Mouse (Mus musculus): ENCODE measurements around the gene Saal1. TPM values are rescaled to one million over a fixed set of nuclear protein-coding genes. Genes with fewer than 3 reads are reported as not detected.
"Not testable (repeated sequence)": the region's sequence is repeated elsewhere in the genome, so short reads cannot be mapped to it uniquely, and the experiment has no call there.

Saal1 gene
- 24.3 and 26.1 TPM in 2 replicates for polyA plus RNA-seq (2016; fragmentation: Nextera tagmentation; extraction: Ambion mirVana)

- under 1% methylated on average over 38 of the region's 38 CpGs for WGBS
- peak; percentile 89 for ATAC-seq (ENCODE audit: low FRiP score, low read depth)
- H3K27ac ChIP-seq = peak within 1 kb of the TSS; percentile 43; the same call in 1 of the 2 replicates
These were observed at the start of gene Saal1 for GRCm38 (mm10) chr7:46710390-46710844. Gene Saal1, minus strand, starts transcription at chr7:46710680.

GRCm38 (mm10) chr7:46751490-46751889 lies 41.0 kb upstream of the Saal1 start, which contains the start of gene Saa2:
Gene Saa2, plus strand, starts transcription at chr7:46751790.
- 78% methylated on average over 3 of the region's 3 CpGs for WGBS
- ATAC-seq (ENCODE audit: low FRiP score, low read depth) = no peak
- no peaks in the 10 kb centered on the region for H3K27me3 ChIP-seq (replicated peaks)

More at GRCm38 (mm10) chr7:46710390-46710844, at the start of gene Saal1:
- Histone ChIP-seq H3K4me3 (peak within 1 kb of the TSS; percentile 82), H3K9me3 (no peaks in the 10 kb centered on the region), H3K4me2 (replicated peaks) (peak within 1 kb of the TSS; percentile 55), H3K4me1 (peaks cover 6% of the 10 kb centered on the region; the same call in 1 of the 2 replicates), H3K27me3 (replicated peaks) (no peaks in the 10 kb centered on the region), H3K36me3 (peaks cover 26% of the 10 kb centered on the region), H3K9ac (peak within 1 kb of the TSS; percentile 84)

GRCm38 (mm10) chr7:46748459-46748858 lies 38.0 kb upstream of the Saal1 start:
- no peak for ATAC-seq (ENCODE audit: low FRiP score, low read depth)
- Histone ChIP-seq H3K36me3 (no peaks in the 10 kb centered on the region), H3K4me2 (replicated peaks) (no peak overlapping the region), H3K4me1 (no peaks in the 10 kb centered on the region), H3K27me3 (replicated peaks) (no peaks in the 10 kb centered on the region), H3K9me3 (no peaks in the 10 kb centered on the region), H3K27ac (no peak overlapping the region), H3K9ac (no peak overlapping the region), H3K4me3 (no peak overlapping the region)
- WGBS = 44% methylated on average over 3 of the region's 3 CpGs

More at GRCm38 (mm10) chr7:46751490-46751889, 41.0 kb upstream of the Saal1 start, which contains the start of gene Saa2:
- Histone ChIP-seq H3K36me3 (no peaks in the 10 kb centered on the region), H3K27ac (no peak within 1 kb of the TSS), H3K4me3 (no peak within 1 kb of the TSS), H3K4me2 (replicated peaks) (no peak within 1 kb of the TSS), H3K9me3 (no peaks in the 10 kb centered on the region), H3K9ac (no peak within 1 kb of the TSS), H3K4me1 (no peaks in the 10 kb centered on the region)

- Histone ChIP-seq H3K27me3 (replicated peaks) (no peaks in the 10 kb centered on the region), H3K4me2 (replicated peaks) (no peak overlapping the region), H3K9me3 (no peaks in the 10 kb centered on the region), H3K4me3 (no peak overlapping the region), H3K36me3 (no peaks in the 10 kb centered on the region), H3K27ac (no peak overlapping the region), H3K9ac (no peak overlapping the region), H3K4me1 (no peaks in the 10 kb centered on the region)
- ATAC-seq (ENCODE audit: low FRiP score, low read depth) = no peak
- WGBS = 91% methylated on average over 7 of the region's 7 CpGs
These were observed 35.9 kb upstream of the Saal1 start for GRCm38 (mm10) chr7:46746381-46746780.

GRCm38 (mm10) chr7:46745816-46746215 lies 35.3 kb upstream of the Saal1 start:
- no peak for ATAC-seq (ENCODE audit: low FRiP score, low read depth)
- Histone ChIP-seq H3K4me2 (replicated peaks) (no peak overlapping the region), H3K9ac (no peak overlapping the region), H3K27ac (no peak overlapping the region), H3K36me3 (no peaks in the 10 kb centered on the region), H3K4me3 (no peak overlapping the region), H3K9me3 (no peaks in the 10 kb centered on the region), H3K27me3 (replicated peaks) (no peaks in the 10 kb centered on the region), H3K4me1 (no peaks in the 10 kb centered on the region)
- 86% methylated on average over 3 of the region's 3 CpGs for WGBS

GRCm38 (mm10) chr7:46742880-46743279 lies 32.4 kb upstream of the Saal1 start, which contains the start of gene Saa1:
Gene Saa1, minus strand, starts transcription at chr7:46742980.
- not testable (repeated sequence) for H3K9ac ChIP-seq; H3K4me1 ChIP-seq; H3K27me3 ChIP-seq (replicated peaks); H3K36me3 ChIP-seq; H3K9me3 ChIP-seq; ATAC-seq (ENCODE audit: low FRiP score, low read depth); H3K27ac ChIP-seq; H3K4me2 ChIP-seq (replicated peaks); H3K4me3 ChIP-seq
- 80% methylated on average over 3 of the region's 3 CpGs for WGBS

- not testable (repeated sequence) for H3K9me3 ChIP-seq; ATAC-seq (ENCODE audit: low FRiP score, low read depth); H3K27me3 ChIP-seq (replicated peaks); H3K9ac ChIP-seq; H3K27ac ChIP-seq; H3K4me2 ChIP-seq (replicated peaks); H3K36me3 ChIP-seq; H3K4me1 ChIP-seq; H3K4me3 ChIP-seq
- 77% methylated on average over 5 of the region's 5 CpGs for WGBS
These were observed 29.6 kb upstream of the Saal1 start for GRCm38 (mm10) chr7:46740041-46740440.

GRCm38 (mm10) chr7:46738561-46739460 lies 28.3 kb upstream of the Saal1 start:
- Histone ChIP-seq H3K27me3 (replicated peaks) (no peaks in the 10 kb centered on the region), H3K4me1 (no peaks in the 10 kb centered on the region), H3K4me2 (replicated peaks) (no peak overlapping the region), H3K36me3 (no peaks in the 10 kb centered on the region), H3K27ac (no peak overlapping the region), H3K4me3 (no peak overlapping the region), H3K9ac (no peak overlapping the region), H3K9me3 (no peaks in the 10 kb centered on the region)
- WGBS = 82% methylated on average over 12 of the region's 12 CpGs
- ATAC-seq (ENCODE audit: low FRiP score, low read depth) = no peak

GRCm38 (mm10) chr7:46734983-46735382 lies 24.5 kb upstream of the Saal1 start:
- no peak for ATAC-seq (ENCODE audit: low FRiP score, low read depth)
- H3K4me3 ChIP-seq = no peak overlapping the region
- H3K9ac ChIP-seq = no peak overlapping the region
- no peaks in the 10 kb centered on the region for H3K36me3 ChIP-seq
- H3K9me3 ChIP-seq = no peaks in the 10 kb centered on the region
- H3K4me2 ChIP-seq (replicated peaks) = no peak overlapping the region
- 76% methylated on average over 2 of the region's 2 CpGs for WGBS
- H3K4me1 ChIP-seq = no peaks in the 10 kb centered on the region
- no peak overlapping the region for H3K27ac ChIP-seq
- H3K27me3 ChIP-seq (replicated peaks) = no peaks in the 10 kb centered on the region

- Histone ChIP-seq H3K9ac (no peak within 1 kb of the TSS), H3K4me1 (no peaks in the 10 kb centered on the region), H3K4me3 (no peak within 1 kb of the TSS), H3K9me3 (no peaks in the 10 kb centered on the region), H3K36me3 (no peaks in the 10 kb centered on the region), H3K27ac (no peak within 1 kb of the TSS), H3K4me2 (replicated peaks) (no peak within 1 kb of the TSS), H3K27me3 (replicated peaks) (no peaks in the 10 kb centered on the region)
- 88% methylated on average over 4 of the region's 4 CpGs for WGBS
- no peak for ATAC-seq (ENCODE audit: low FRiP score, low read depth)
These were observed 22.0 kb upstream of the Saal1 start, which contains the start of gene Saa4 for GRCm38 (mm10) chr7:46732458-46732857. Gene Saa4, minus strand, starts transcription at chr7:46732603.

GRCm38 (mm10) chr7:46727584-46727983 lies 17.1 kb upstream of the Saal1 start:
- Histone ChIP-seq H3K9ac (no peak overlapping the region), H3K27me3 (replicated peaks) (no peaks in the 10 kb centered on the region), H3K4me3 (no peak overlapping the region), H3K9me3 (no peaks in the 10 kb centered on the region), H3K27ac (no peak overlapping the region), H3K4me1 (no peaks in the 10 kb centered on the region), H3K4me2 (replicated peaks) (no peak overlapping the region), H3K36me3 (no peaks in the 10 kb centered on the region)
- ATAC-seq (ENCODE audit: low FRiP score, low read depth) = no peak
- WGBS = 84% methylated on average over 1 of the region's 1 CpGs

- 85% methylated on average over 5 of the region's 5 CpGs for WGBS
- Histone ChIP-seq H3K27me3 (replicated peaks) (no peaks in the 10 kb centered on the region), H3K4me2 (replicated peaks) (no peak overlapping the region), H3K9ac (no peak overlapping the region), H3K27ac (no peak overlapping the region), H3K9me3 (no peaks in the 10 kb centered on the region), H3K36me3 (no peaks in the 10 kb centered on the region), H3K4me1 (no peaks in the 10 kb centered on the region), H3K4me3 (no peak overlapping the region)
- no peak for ATAC-seq (ENCODE audit: low FRiP score, low read depth)
These were observed 13.9 kb upstream of the Saal1 start for GRCm38 (mm10) chr7:46724396-46724795.

Data from neural tube, embryonic 12.5 days (tissue).